Mouse (Mus musculus) liver, embryonic 14.5 days (tissue): ENCODE results near the gene Rnf167. TPM values are rescaled to one million over a fixed set of nuclear protein-coding genes. Genes with fewer than 3 reads are reported as not detected.
A peak's percentile ranks its signal among the peaks of the same experiment; 100 is the strongest.

Experiments
- ATAC-seq: fragments of 200-750 bp; cut with Nextera tagmentation; 2 replicates; pipeline ENCODE4 v1.8.0; 2017; ENCODE audit warnings: moderate number of reproducible peaks, mild to moderate bottlenecking, moderate library complexity; ENCODE audit not compliant: insufficient read depth
- DNase-seq, 3 experiments: peaks; one replicate each; pipeline ENCODE4 v3.0.0-alpha.2; 2012 to 2013; ENCODE audit warnings: low read depth in 3 of 3, low spot score in 3 of 3
- H3K27ac ChIP-seq: fragments of 300-500 bp; sonication (generic); 2 replicates; pipeline ENCODE4 v1.5.1; 2014; ENCODE audit warnings: moderate library complexity, mild to moderate bottlenecking, control low read depth, inconsistent platforms
- H3K27me3 ChIP-seq: fragments of 300-500 bp; sonication (generic); 2 replicates; pipeline ENCODE4 v1.6.1; 2014; ENCODE audit warnings: mild to moderate bottlenecking, low read length, moderate library complexity; ENCODE audit not compliant: control insufficient read depth, insufficient read depth
- H3K36me3 ChIP-seq: fragments of 300-500 bp; sonication (generic); replicated peaks from 2 replicates; pipeline ENCODE4 v1.6.1; 2014; ENCODE audit warnings: low read depth; ENCODE audit not compliant: control insufficient read depth, insufficient read depth
- H3K4me1 ChIP-seq, 2 experiments: fragments of 200-500 bp in 1 of 2; fragments of 300-500 bp in 1 of 2; sonication (generic) in 1 of 2; replicated peaks; 2 replicates each; pipeline ENCODE4 v1.6.1; 2012 to 2014; ENCODE audit warnings: antibody characterized with exemption in 1 of 2, inconsistent platforms in 1 of 2, low read length in 1 of 2; ENCODE audit not compliant: control insufficient read depth in 2 of 2, insufficient read depth in 2 of 2
- H3K4me2 ChIP-seq: fragments of 300-500 bp; sonication (generic); 2 replicates; pipeline ENCODE4 v1.6.1; 2014; ENCODE audit warnings: low read depth, mild to moderate bottlenecking, control low read depth, moderate library complexity
- H3K4me3 ChIP-seq, 2 experiments: fragments of 200-500 bp in 1 of 2; fragments of 300-500 bp in 1 of 2; sonication (generic) in 1 of 2; 2 replicates each; pipeline ENCODE4 v1.5.1; 2012 to 2014; ENCODE audit warnings: low read depth in 2 of 2, low read length in 2 of 2, mild to moderate bottlenecking in 2 of 2, control low read depth in 1 of 2, inconsistent platforms in 1 of 2, moderate library complexity in 1 of 2; ENCODE audit not compliant: insufficient read depth in 1 of 2
- H3K9ac ChIP-seq: fragments of 300-500 bp; sonication (generic); replicated peaks from 2 replicates; pipeline ENCODE4 v1.6.1; 2014; ENCODE audit warnings: mild to moderate bottlenecking, control low read depth, moderate library complexity
- H3K9me3 ChIP-seq: fragments of 300-500 bp; sonication (generic); 2 replicates; pipeline ENCODE4 v1.6.1; 2016; ENCODE audit warnings: low read length, mixed read lengths; ENCODE audit not compliant: control insufficient read depth
- CTCF ChIP-seq: IDR thresholded peaks from 2 replicates; pipeline ENCODE4 v1.5.1; 2016; ENCODE audit warnings: antibody characterized with exemption, low read depth, control low read depth
- EP300 ChIP-seq: IDR thresholded peaks from 2 replicates; pipeline ENCODE4 v1.6.1; 2016; ENCODE audit warnings: antibody characterized with exemption, low read depth
- WGBS: fragments of 180-500 bp; shearing (Covaris S2); extraction: QIAGEN DNeasy Blood & Tissue Kit; methylation state at CpG from one replicate; pipeline ENCODE4 v1.1.7; 2014; ENCODE audit not compliant: insufficient replicate concordance; 5-methylcytosine and 5-hydroxymethylcytosine counted together
- polyA plus RNA-seq, 2 experiments: library from polyadenylated mRNA; depleted of rRNA in 1 of 2; stranded (reverse) in 1 of 2; unstranded in 1 of 2; fragments of >200 nt; fragmentation: Nextera tagmentation in 1 of 2; extraction: Ambion mirVana in 1 of 2; gene quantifications; 2 replicates each; pipeline versions ENCODE4 v1.2.1 to v1.2.3; 2012 to 2014

Gene Rnf167
- polyA plus RNA-seq, 2 experiments = 47.7 to 56.0 TPM

DNA sequence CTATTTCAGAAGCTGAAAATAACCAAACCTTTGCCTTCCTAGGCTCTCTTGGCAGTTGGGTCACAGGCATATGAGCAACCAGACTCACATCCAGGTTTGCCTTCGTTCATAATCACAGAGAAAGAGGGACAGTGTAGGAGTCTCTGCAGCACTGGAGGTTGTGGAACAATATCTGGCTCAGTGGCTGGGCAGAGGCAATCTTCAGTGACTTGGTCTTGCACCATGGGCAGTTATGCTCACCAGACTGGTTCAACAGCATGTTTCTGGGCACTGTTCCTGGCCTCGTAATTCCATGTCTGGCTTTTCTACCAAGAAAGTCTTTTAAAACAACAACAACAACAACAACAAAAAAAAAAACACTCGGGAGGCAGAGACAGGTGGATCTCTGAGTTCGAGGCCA lies 11.4 kb upstream of the Rnf167 start:
- H3K4me2 ChIP-seq = no peak overlapping the region
- 68% methylated on average over 4 of the region's 4 CpGs for WGBS
- no peaks in the 10 kb centered on the region for H3K9me3 ChIP-seq
- H3K4me1 ChIP-seq = peaks cover 30 to 35% of the 10 kb centered on the region in 2 experiments
- no peak overlapping the region for H3K4me3 ChIP-seq
- no peaks in the 10 kb centered on the region for H3K27me3 ChIP-seq
- H3K27ac ChIP-seq = no peak overlapping the region
- no peak for TF ChIP-seq EP300
- TF ChIP-seq CTCF = no peak
- no peaks in the 10 kb centered on the region for H3K36me3 ChIP-seq
- no peak overlapping the region for H3K9ac ChIP-seq
- no peak for DNase-seq
- no peak for ATAC-seq

DNA sequence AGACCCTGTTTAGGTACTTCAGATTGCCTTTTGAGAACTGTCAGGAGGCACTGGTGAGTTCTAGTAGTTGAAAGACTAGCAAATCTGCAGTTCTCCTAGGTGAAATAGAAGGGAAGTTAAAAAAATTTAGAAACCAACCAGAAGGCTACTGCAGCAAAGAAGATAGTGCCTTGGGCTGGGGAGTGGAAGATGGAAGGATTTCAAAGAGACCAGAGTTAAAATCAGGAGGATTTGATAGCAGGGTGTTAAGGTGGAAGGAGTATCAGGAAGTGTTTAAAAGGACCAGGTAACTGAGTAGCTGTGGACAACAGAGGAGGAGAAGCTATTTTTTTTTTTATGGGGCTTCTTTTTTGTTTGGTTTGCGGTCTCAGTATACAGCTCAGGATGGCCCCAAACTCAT lies 9.3 kb upstream of the Rnf167 start:
- no peak overlapping the region for H3K9ac ChIP-seq
- no peak for DNase-seq
- no peak overlapping the region for H3K4me2 ChIP-seq
- WGBS = 70% methylated on average over 1 of the region's 1 CpGs
- no peaks in the 10 kb centered on the region for H3K27me3 ChIP-seq
- H3K27ac ChIP-seq = peak overlapping the region; percentile 93
- no peaks in the 10 kb centered on the region for H3K36me3 ChIP-seq
- no peak for ATAC-seq
- H3K4me1 ChIP-seq = peaks cover 30 to 35% of the 10 kb centered on the region in 2 experiments
- TF ChIP-seq CTCF (no peak), EP300 (no peak)
- no peaks in the 10 kb centered on the region for H3K9me3 ChIP-seq
- H3K4me3 ChIP-seq = no peak overlapping the region

GRCm38 (mm10) chr11:70638293-70638692 lies 8.7 kb upstream of the Rnf167 start:
- no peaks in the 10 kb centered on the region for H3K9me3 ChIP-seq
- no peaks in the 10 kb centered on the region for H3K36me3 ChIP-seq
- ATAC-seq (peak; percentile 18; the same call in 1 of the 2 replicates), DNase-seq (no peak)
- H3K27me3 ChIP-seq = no peaks in the 10 kb centered on the region
- peak overlapping the region; percentile 74 for H3K4me2 ChIP-seq
- peaks cover 30 to 35% of the 10 kb centered on the region in 2 experiments for H3K4me1 ChIP-seq
- TF ChIP-seq CTCF (no peak), EP300 (no peak)
- WGBS = 24% methylated on average over 1 of the region's 1 CpGs
- H3K27ac ChIP-seq = peak overlapping the region; percentile 93
- peak overlapping the region; percentile 63 for H3K9ac ChIP-seq
- H3K4me3 ChIP-seq = peak overlapping the region in 1 of 2 experiments; percentile 32; a peak in 2 of 4 replicates

- Histone ChIP-seq H3K36me3 (no peaks in the 10 kb centered on the region), H3K27me3 (no peaks in the 10 kb centered on the region), H3K9me3 (no peaks in the 10 kb centered on the region), H3K4me2 (peak within 1 kb of the TSS; percentile 74), H3K4me1 (peaks cover 30 to 35% of the 10 kb centered on the region in 2 experiments), H3K4me3 (peak within 1 kb of the TSS; percentile 32 to 41), H3K27ac (peak within 1 kb of the TSS; percentile 93), H3K9ac (peak within 1 kb of the TSS; percentile 63)
- DNase-seq = peak in 2 of 3 experiments; percentile 65 to 66
- ATAC-seq = peak; percentile 87
- 3% methylated on average over 5 of the region's 5 CpGs for WGBS
- TF ChIP-seq CTCF (no peak), EP300 (peak; percentile 83)
Measured at GRCm38 (mm10) chr11:70638714-70639278, 8.2 kb upstream of the Rnf167 start, which contains the start of gene Gp1ba. Gene Gp1ba, plus strand, starts transcription at chr11:70639122.

DNA sequence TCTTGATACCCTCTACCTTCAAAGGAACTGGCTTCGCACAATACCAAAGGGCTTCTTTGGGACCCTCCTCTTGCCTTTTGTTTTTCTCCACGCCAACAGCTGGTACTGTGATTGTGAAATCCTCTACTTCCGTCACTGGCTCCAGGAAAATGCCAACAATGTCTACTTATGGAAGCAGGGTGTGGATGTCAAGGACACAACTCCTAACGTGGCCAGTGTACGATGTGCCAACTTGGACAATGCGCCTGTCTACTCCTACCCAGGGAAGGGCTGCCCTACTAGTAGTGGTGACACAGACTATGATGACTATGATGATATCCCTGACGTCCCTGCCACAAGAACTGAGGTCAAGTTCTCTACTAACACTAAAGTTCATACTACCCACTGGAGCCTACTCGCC lies 7.1 kb upstream of the Rnf167 start:
- H3K4me3 ChIP-seq = no peak overlapping the region
- no peak overlapping the region for H3K27ac ChIP-seq
- no peak for DNase-seq
- H3K4me1 ChIP-seq = peaks cover 30 to 35% of the 10 kb centered on the region in 2 experiments
- WGBS = 70% methylated on average over 8 of the region's 8 CpGs
- no peak for ATAC-seq
- H3K27me3 ChIP-seq = no peaks in the 10 kb centered on the region
- H3K36me3 ChIP-seq = peaks cover 6% of the 10 kb centered on the region
- no peak for TF ChIP-seq EP300
- no peak for TF ChIP-seq CTCF
- no peak overlapping the region for H3K4me2 ChIP-seq
- H3K9ac ChIP-seq = no peak overlapping the region
- H3K9me3 ChIP-seq = no peaks in the 10 kb centered on the region
